Mouse (Mus musculus): ENCODE measurements around the gene Borcs5. TPM values are rescaled to one million over a fixed set of nuclear protein-coding genes. Genes with fewer than 3 reads are reported as not detected.

Gene Borcs5
- polyA plus RNA-seq, 1 experiment from 2014 or later = 15.1 TPM

- Histone ChIP-seq H3K27me3 (replicated peaks; ENCODE audit: control insufficient read depth, insufficient read depth, low read length) (no peaks in the 10 kb centered on the region), H3K4me2 (ENCODE audit: low read length) (no peak overlapping the region), H3K36me3 (ENCODE audit: control insufficient read depth, insufficient read depth, low read length) (no peaks in the 10 kb centered on the region), H3K4me1 (replicated peaks; ENCODE audit: control insufficient read depth, insufficient read depth, low read length) (0 out of 2 replicates have a peak, but pooled peaks cover 5% of the 10 kb centered on the region), H3K4me3 (ENCODE audit: low read depth, low read length) (no peak overlapping the region), H3K9ac (ENCODE audit: low read length) (no peak overlapping the region), H3K27ac (ENCODE audit: low read depth) (no peak overlapping the region), H3K9me3 (ENCODE audit: control insufficient read depth, low read length) (no peaks in the 10 kb centered on the region)
- 90% methylated on average over 3 of the region's 3 CpGs for WGBS
- no peak for ATAC-seq (replicated peaks; ENCODE audit: low FRiP score, low TSS enrichment, low read depth)
- no peak for DNase-seq (ENCODE audit: low spot score)
Measured at GRCm38 (mm10) chr6:134605196-134605595, 34.1 kb upstream of the Borcs5 start.

GRCm38 (mm10) chr6:134606540-134606939 lies 32.8 kb upstream of the Borcs5 start:
- Histone ChIP-seq H3K9ac (ENCODE audit: low read length) (no peak overlapping the region), H3K4me2 (ENCODE audit: low read length) (no peak overlapping the region), H3K4me3 (ENCODE audit: low read depth, low read length) (no peak overlapping the region), H3K27ac (ENCODE audit: low read depth) (no peak overlapping the region), H3K36me3 (ENCODE audit: control insufficient read depth, insufficient read depth, low read length) (no peaks in the 10 kb centered on the region), H3K27me3 (replicated peaks; ENCODE audit: control insufficient read depth, insufficient read depth, low read length) (no peaks in the 10 kb centered on the region), H3K4me1 (replicated peaks; ENCODE audit: control insufficient read depth, insufficient read depth, low read length) (0 out of 2 replicates have a peak, but pooled peaks cover 5% of the 10 kb centered on the region), H3K9me3 (ENCODE audit: control insufficient read depth, low read length) (no peaks in the 10 kb centered on the region)
- ATAC-seq (replicated peaks; ENCODE audit: low FRiP score, low TSS enrichment, low read depth) (no peak), DNase-seq (ENCODE audit: low spot score) (no peak)
- 60% methylated on average over 6 of the region's 6 CpGs for WGBS

GRCm38 (mm10) chr6:134606949-134607746 lies 32.2 kb upstream of the Borcs5 start:
- peak; percentile 50; the same call in 1 of the 2 replicates for ATAC-seq (replicated peaks; ENCODE audit: low FRiP score, low TSS enrichment, low read depth)
- no peak for DNase-seq (ENCODE audit: low spot score)

GRCm38 (mm10) chr6:134610380-134610779 lies 28.9 kb upstream of the Borcs5 start:
- peaks cover 6% of the 10 kb centered on the region for H3K4me1 ChIP-seq (replicated peaks; ENCODE audit: control insufficient read depth, insufficient read depth, low read length)
- no peak overlapping the region for H3K4me3 ChIP-seq (ENCODE audit: low read depth, low read length)
- no peaks in the 10 kb centered on the region for H3K9me3 ChIP-seq (ENCODE audit: control insufficient read depth, low read length)
- no peak overlapping the region for H3K27ac ChIP-seq (ENCODE audit: low read depth)
- no peaks in the 10 kb centered on the region for H3K27me3 ChIP-seq (replicated peaks; ENCODE audit: control insufficient read depth, insufficient read depth, low read length)
- ATAC-seq (replicated peaks; ENCODE audit: low FRiP score, low TSS enrichment, low read depth) = no peak
- H3K36me3 ChIP-seq (ENCODE audit: control insufficient read depth, insufficient read depth, low read length) = no peaks in the 10 kb centered on the region
- H3K4me2 ChIP-seq (ENCODE audit: low read length) = no peak overlapping the region
- no peak for DNase-seq (ENCODE audit: low spot score)
- WGBS = 82% methylated on average over 9 of the region's 9 CpGs
- no peak overlapping the region for H3K9ac ChIP-seq (ENCODE audit: low read length)

More at GRCm38 (mm10) chr6:134606949-134607746, 32.2 kb upstream of the Borcs5 start:
- H3K36me3 ChIP-seq (ENCODE audit: control insufficient read depth, insufficient read depth, low read length) = no peaks in the 10 kb centered on the region
- H3K9me3 ChIP-seq (ENCODE audit: control insufficient read depth, low read length) = no peaks in the 10 kb centered on the region
- H3K9ac ChIP-seq (ENCODE audit: low read length) = no peak overlapping the region
- H3K27ac ChIP-seq (ENCODE audit: low read depth) = no peak overlapping the region
- no peaks in the 10 kb centered on the region for H3K27me3 ChIP-seq (replicated peaks; ENCODE audit: control insufficient read depth, insufficient read depth, low read length)
- 53% methylated on average over 9 of the region's 9 CpGs for WGBS
- no peak overlapping the region for H3K4me2 ChIP-seq (ENCODE audit: low read length)
- no peaks in the 10 kb centered on the region for H3K4me1 ChIP-seq (replicated peaks; ENCODE audit: control insufficient read depth, insufficient read depth, low read length)
- H3K4me3 ChIP-seq (ENCODE audit: low read depth, low read length) = no peak overlapping the region

- peaks cover 12% of the 10 kb centered on the region for H3K4me1 ChIP-seq (replicated peaks; ENCODE audit: control insufficient read depth, insufficient read depth, low read length)
- no peak overlapping the region for H3K4me2 ChIP-seq (ENCODE audit: low read length)
- no peaks in the 10 kb centered on the region for H3K36me3 ChIP-seq (ENCODE audit: control insufficient read depth, insufficient read depth, low read length)
- no peaks in the 10 kb centered on the region for H3K27me3 ChIP-seq (replicated peaks; ENCODE audit: control insufficient read depth, insufficient read depth, low read length)
- ATAC-seq (replicated peaks; ENCODE audit: low FRiP score, low TSS enrichment, low read depth) (no peak), DNase-seq (ENCODE audit: low spot score) (no peak)
- H3K4me3 ChIP-seq (ENCODE audit: low read depth, low read length) = no peak overlapping the region
- no peak overlapping the region for H3K9ac ChIP-seq (ENCODE audit: low read length)
- no peak overlapping the region for H3K27ac ChIP-seq (ENCODE audit: low read depth)
- WGBS = 60% methylated on average over 13 of the region's 13 CpGs
- no peaks in the 10 kb centered on the region for H3K9me3 ChIP-seq (ENCODE audit: control insufficient read depth, low read length)
Measured at GRCm38 (mm10) chr6:134611896-134612295, 27.4 kb upstream of the Borcs5 start.

GRCm38 (mm10) chr6:134614322-134614721 lies 25.0 kb upstream of the Borcs5 start:
- no peaks in the 10 kb centered on the region for H3K27me3 ChIP-seq (replicated peaks; ENCODE audit: control insufficient read depth, insufficient read depth, low read length)
- H3K36me3 ChIP-seq (ENCODE audit: control insufficient read depth, insufficient read depth, low read length) = no peaks in the 10 kb centered on the region
- peak; percentile 66 for ATAC-seq (replicated peaks; ENCODE audit: low FRiP score, low TSS enrichment, low read depth)
- H3K4me1 ChIP-seq (replicated peaks; ENCODE audit: control insufficient read depth, insufficient read depth, low read length) = peaks cover 12% of the 10 kb centered on the region
- peak overlapping the region; percentile 47; the same call in 1 of the 2 replicates for H3K27ac ChIP-seq (ENCODE audit: low read depth)
- peak overlapping the region; percentile 28 for H3K4me2 ChIP-seq (ENCODE audit: low read length)
- 42% methylated on average over 4 of the region's 4 CpGs for WGBS
- no peaks in the 10 kb centered on the region for H3K9me3 ChIP-seq (ENCODE audit: control insufficient read depth, low read length)
- no peak overlapping the region for H3K4me3 ChIP-seq (ENCODE audit: low read depth, low read length)
- H3K9ac ChIP-seq (ENCODE audit: low read length) = no peak overlapping the region
- no peak for DNase-seq (ENCODE audit: low spot score)

- Histone ChIP-seq H3K4me1 (replicated peaks; ENCODE audit: control insufficient read depth, insufficient read depth, low read length) (peaks cover 12% of the 10 kb centered on the region), H3K9ac (ENCODE audit: low read length) (no peak overlapping the region), H3K4me2 (ENCODE audit: low read length) (peak overlapping the region; percentile 28), H3K4me3 (ENCODE audit: low read depth, low read length) (peak overlapping the region; percentile 2; the same call in 1 of the 2 replicates), H3K27ac (ENCODE audit: low read depth) (peak overlapping the region; percentile 47; the same call in 1 of the 2 replicates), H3K9me3 (ENCODE audit: control insufficient read depth, low read length) (no peaks in the 10 kb centered on the region), H3K36me3 (ENCODE audit: control insufficient read depth, insufficient read depth, low read length) (no peaks in the 10 kb centered on the region), H3K27me3 (replicated peaks; ENCODE audit: control insufficient read depth, insufficient read depth, low read length) (no peaks in the 10 kb centered on the region)
- ATAC-seq (replicated peaks; ENCODE audit: low FRiP score, low TSS enrichment, low read depth) (peak; percentile 76), DNase-seq (ENCODE audit: low spot score) (peak; percentile 88)
- WGBS = 3% methylated on average over 16 of the region's 16 CpGs
Measured at GRCm38 (mm10) chr6:134614723-134615648, 24.3 kb upstream of the Borcs5 start.

GRCm38 (mm10) chr6:134617589-134617988 lies 21.7 kb upstream of the Borcs5 start:
- Histone ChIP-seq H3K9me3 (ENCODE audit: control insufficient read depth, low read length) (no peaks in the 10 kb centered on the region), H3K27me3 (replicated peaks; ENCODE audit: control insufficient read depth, insufficient read depth, low read length) (no peaks in the 10 kb centered on the region)

More at GRCm38 (mm10) chr6:134617589-134617988, 21.7 kb upstream of the Borcs5 start:
- no peak overlapping the region for H3K27ac ChIP-seq (ENCODE audit: low read depth)
- H3K4me1 ChIP-seq (replicated peaks; ENCODE audit: control insufficient read depth, insufficient read depth, low read length) = peaks cover 12% of the 10 kb centered on the region
- no peak for DNase-seq (ENCODE audit: low spot score)
- no peak for ATAC-seq (replicated peaks; ENCODE audit: low FRiP score, low TSS enrichment, low read depth)
- H3K4me2 ChIP-seq (ENCODE audit: low read length) = no peak overlapping the region
- no peak overlapping the region for H3K4me3 ChIP-seq (ENCODE audit: low read depth, low read length)
- no peak overlapping the region for H3K9ac ChIP-seq (ENCODE audit: low read length)
- H3K36me3 ChIP-seq (ENCODE audit: control insufficient read depth, insufficient read depth, low read length) = no peaks in the 10 kb centered on the region
- WGBS = 64% methylated on average over 3 of the region's 3 CpGs
